Mouse (Mus musculus) urinary bladder, postnatal 14 days (tissue): ENCODE results near the gene Fgf14.
"Not testable (repeated sequence)": the region's sequence is repeated elsewhere in the genome, so short reads cannot be mapped to it uniquely, and the experiment has no call there.

Experiments
- DNase-seq: peaks from one replicate; pipeline ENCODE4 v3.0.0; 2021; ENCODE audit warnings: low spot score

Fgf14 gene

DNA sequence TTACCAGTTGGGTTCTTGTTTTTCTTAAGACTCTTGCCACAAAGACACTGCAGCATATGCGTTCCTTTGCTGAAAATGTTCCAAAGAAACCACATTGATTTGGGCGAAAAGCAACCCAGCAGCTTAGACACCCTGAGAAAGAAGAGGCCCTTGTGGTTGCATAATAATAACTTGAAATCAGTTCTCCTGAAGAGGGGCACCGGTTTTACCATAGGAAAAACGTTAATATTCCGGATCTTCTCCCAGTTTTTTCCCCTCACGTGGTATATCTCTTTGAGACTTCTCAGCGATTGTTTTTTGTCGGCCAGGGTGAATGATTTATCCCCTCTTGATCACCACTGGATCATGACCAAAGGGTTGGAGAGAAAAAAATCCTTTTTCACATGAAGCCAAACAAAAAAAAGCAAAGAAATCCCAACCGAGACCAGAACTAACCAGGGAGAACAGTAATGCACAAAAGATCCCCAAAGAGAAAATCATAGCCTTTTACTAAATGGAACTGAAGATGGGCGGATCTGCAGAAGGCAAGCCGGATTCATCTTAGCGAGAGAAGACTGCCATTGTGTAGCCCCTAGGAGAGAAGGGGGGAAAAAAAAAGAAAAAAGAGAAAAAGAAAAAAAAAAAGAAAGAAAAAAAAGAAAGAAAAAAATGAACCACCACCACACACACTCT lies at the start of gene Fgf14:
Gene Fgf14 (minus strand): TSS at position 622 of the 672 bp plus-strand sequence.
- no peak for DNase-seq

DNA sequence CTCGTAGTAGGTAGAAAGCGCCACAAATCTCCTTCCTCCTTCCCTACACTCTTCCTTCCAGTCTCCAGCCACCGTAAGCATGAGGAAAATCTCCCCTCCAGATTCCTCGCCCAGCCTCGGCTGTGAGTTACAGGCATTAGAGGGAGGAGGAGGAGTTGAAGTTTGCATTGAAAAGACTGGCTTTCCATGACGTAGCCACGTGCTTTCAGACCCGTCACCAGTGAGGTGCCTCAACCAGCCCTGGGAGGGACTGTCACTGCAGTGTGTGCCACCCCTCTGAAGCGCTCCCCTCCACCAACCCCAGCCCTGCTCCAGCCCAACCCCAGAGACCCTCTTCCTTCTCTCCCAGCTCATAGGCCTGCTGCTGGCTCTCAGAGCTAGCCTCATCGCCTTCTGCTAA lies 452 bp upstream of the Fgf14 start:
- no peak for DNase-seq

DNA sequence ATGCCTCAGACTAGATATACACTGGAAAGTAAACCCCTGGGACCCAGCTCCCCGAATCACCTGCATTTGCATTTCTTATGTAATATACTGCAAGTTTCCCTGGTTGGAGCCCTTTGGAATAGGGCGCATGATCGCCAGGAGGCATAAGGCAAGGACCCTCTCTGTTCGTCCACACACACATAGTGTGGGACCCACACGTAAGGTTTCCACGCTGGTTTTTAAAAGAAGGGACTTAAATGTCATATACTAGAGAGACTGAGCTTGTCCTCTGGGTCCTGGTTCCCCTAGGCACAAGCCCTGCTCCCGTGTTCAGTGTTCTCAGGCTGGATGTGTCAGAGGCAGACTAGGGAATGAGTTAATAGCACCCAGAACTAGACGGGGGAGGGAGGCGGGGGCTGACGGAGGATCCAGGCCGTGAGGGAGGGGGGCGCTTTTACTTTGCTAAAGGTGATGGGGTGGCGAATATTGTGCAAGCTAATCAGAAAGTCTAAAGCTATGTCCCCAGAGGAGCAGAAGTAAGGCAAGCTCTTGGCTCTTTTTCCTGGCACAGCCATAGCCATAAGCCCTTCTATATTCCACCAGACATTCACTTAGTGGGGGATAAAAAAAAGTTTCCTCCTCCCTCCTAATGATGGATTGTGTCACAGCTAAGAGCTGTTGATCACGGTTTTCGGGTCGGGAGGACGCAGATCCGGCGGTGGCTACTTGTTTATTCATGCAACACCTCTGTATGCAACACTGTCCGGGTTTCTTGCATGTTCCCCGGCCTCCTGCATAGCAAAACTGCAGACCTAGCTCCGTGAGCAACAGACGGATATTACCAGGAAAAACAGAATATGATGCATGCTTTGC lies 1.0 kb downstream of the Fgf14 start:
- no peak for DNase-seq

DNA sequence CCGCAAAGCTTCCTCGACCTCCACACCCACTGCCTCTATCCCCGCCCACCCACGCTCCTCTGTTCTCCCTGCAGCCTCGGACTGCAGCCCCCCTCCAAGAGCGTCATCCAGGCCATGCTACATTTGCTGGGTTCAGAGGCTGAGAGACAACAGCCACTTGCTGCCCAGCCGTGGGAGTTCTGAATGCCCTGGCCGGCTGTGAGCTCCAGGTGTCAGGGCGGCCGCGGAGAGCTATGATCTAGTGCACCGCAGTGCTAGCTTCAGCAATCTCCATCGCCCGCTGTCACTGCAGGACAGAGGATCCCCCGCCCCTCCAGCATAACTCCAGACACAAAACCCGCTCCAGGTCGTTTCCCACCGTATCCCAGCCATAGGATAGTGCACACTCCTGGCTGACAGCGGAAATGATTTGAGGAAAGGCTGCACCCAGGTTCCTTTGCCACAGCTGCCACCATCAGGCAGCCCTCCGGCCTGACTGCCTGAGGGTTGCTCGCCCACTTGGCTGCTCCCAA lies 1.7 kb downstream of the Fgf14 start:
- DNase-seq, result no peak

DNA sequence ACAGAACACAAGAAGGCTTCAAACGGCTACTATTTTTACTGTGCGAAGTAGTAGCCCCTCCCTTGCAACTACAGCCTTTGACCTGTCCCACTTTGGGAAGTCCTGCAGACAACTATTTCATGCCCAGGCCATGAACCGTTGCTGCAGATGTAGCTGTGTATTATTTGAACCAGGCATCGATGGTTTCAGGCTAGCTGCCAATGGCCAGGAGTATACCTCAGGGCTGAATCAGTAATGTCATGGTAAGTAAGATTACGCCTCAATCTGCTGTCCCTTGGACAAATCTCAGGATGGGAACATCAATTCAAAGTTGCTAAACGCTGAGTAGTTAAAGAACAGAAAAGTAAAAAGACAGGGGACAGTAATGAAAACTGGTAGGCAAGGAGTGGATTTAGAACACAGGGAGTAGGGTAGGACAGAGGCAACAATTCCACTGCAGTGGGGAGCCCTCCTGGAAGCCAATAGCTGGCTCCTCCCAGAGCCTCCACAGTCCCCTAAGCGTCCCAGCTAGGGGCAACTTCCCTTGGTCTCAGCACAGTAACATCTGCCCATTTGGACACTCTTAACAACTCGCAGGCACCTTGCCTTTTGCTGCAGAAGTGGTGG lies 2.3 kb downstream of the Fgf14 start:
- no peak for DNase-seq

DNA sequence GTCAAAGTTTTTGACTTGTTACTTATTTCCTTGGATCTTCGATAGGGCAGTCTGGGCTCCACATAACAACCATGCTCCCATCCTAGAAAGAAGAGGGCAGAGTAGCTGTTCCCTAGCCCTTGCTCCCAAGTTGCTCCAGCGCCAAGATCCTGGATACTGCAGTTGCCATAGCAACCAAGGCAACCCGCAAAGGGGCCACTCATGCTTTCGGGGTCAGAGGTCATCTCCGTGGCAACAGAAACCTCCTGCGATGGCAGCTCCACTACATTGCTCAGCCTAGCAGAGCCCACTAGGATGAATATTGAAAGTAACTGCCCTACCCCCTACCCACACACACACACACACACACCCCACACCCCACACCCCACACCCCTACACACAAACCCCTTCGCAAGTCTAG lies 7.2 kb downstream of the Fgf14 start:
- DNase-seq, result no peak

DNA sequence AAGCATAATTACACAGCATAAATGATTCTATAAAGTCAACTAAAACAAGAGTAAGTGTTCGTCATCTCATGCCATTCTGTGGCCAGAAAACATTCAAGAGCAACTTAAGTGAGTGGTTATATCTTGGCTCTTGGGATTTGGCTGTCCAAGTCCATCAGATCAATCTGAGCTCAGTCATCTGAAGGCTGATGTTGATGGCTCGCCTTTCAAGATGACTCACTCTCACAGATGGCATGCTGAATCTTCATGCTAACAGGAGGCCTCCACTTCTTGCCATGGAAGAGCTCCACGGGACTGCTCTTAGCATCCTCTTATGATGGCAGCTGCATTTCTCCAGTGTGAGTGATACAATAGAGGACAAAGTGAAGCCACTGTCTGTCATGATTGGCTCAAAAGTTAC lies 34.1 kb downstream of the Fgf14 start:
- DNase-seq, result no peak

DNA sequence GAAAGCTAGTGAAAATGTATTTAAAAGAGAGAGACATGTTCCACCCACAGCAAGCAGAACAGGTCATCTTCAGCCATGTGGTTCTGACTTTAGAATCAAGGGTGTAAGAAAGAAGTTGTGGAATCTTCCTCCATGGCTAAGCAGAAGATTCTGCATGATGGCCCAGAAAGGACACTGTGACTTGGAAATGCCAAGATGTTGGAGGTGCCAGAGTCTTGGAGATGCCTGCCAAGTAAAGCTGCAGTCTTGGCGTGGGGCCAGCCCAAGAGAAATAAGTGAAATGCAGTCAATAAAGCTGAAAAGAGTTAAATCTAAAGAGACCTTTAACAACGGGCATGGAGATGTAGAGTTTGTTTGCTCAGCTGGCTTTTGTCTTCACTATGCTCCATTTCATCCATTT lies 42.0 kb downstream of the Fgf14 start:
- DNase-seq, result no peak

DNA sequence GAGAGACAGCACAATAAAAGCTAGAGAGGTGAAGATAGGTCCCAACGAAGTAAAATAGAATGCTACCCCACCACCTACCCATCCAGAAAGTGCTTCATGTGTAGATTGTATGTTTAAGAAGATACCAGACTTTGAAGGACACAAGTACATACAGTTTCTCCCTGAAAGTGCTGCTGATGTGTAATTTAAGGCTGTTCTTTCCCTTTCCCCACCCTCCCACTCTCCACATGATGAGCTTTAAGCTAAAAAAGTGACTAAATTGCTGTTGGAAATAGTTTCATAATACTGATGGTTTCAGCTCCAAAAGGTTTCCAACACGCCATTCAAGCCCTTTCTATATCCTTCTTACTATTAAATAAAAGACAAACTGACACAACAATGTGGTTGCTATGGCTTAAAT lies 63.5 kb downstream of the Fgf14 start:
- no peak for DNase-seq

DNA sequence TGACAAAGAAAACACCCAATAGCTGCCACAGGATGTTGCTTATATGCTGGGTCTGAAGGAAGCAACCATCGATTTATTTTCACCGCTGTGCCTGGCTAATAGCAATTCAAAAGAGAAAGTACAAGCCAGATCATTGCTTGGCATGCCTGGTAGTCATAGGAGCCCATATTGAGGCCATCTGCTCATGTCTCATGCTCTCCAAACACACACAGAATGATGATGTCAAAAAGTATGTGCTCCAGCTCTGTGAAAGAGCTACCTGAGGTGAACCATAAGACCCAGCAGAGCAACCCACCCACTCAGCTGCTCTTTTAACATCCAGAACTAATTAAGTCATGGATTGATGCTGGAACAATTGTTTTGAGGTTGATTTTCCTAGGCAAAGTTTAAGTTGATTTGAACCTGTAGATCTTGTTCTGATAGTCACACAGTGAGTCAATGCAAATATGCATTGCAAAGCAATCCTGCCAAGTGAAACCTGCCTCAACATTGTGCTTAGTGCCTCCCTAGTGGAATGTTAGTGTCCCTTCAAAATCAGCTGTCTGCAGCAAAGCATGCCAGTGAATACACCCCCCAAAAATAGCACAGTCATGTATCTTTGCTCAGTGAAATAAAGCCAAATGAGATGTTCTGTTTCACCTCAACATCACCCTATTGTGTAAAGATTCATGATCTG lies 70.8 kb downstream of the Fgf14 start:
- DNase-seq, result no peak

DNA sequence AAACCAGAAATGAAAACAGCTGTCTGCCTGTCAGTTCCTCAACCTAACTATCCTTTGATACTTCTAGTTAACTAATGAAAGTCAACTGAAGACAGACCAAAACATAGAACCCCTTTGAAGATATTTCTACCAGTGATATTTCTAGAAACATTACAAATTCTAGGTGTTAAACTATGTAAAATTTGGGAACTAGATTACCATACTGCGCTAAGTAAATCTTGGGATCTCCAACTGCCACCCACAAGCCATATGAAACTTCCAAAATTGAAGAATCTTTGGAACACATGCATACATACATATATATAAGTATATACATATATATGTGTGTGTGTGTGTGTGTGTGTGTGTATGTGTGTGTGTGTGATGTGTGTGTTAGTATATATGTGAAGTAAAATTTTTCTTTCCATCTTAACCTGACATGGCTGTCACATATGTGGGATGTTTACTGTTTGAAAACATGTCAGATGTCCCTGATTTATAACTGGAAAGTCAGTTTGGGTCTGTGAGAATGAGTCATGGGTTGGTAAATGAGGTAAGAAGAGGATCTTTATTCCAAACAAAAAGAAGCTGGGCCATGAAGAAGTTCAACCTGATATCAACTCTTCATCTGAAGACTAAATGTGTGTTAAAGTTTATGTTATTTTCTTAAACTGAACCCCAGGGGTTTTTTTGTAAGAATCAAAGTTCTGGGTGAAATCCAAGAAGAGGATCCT lies 71.7 kb downstream of the Fgf14 start:
- no peak for DNase-seq

DNA sequence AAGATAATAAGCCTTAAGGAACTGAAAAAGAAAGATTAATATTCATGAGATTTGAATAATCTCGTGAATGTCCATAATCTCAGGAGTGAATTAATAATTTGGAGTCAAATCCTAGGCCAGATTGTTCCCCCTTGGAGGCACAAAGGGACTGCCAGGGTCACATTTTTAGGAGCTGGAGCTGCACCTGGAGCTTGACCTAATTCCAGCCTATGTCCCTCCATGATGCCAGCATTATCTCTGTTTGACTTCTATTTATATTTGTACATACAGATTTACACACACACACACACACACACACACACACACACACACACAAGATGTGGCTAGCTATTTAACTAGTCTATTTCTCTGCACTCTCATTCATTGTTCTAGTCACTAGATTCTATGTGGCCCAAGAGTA lies 100.4 kb downstream of the Fgf14 start:
- DNase-seq, result no peak

DNA sequence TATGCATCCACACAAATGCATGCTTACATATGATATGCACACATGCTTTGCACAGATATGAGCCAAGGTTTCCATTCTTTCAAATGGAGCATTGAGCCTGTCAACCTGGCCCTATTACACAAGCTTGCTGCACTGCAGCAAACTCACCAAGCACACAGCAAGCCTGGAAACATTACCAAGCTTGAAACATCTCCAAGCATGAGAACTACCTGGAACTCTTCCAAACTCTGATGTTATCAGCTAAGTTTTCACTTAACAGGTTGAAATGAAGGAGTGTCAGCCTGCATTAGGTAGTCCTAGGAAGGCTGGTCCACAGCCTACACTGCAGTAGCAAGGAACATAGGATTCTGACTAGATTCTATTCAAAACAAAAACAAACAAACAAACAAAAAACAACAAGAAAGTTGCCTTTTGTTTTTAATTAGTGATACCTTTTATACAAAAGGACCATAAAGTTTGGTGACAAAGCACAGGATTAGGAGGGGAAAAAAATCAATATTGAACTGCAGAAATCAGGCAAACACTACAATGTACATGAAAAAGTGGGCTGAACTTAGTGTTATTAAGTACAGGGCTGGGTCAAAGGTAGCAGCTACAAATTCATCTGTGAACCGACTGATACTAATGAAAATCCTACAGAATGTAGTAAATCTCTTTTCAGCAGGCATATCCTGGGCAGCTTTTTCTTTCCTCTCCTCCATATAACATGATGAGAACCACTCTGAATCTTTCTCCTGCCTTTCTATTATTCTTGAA lies 101.6 kb downstream of the Fgf14 start:
- no peak for DNase-seq

DNA sequence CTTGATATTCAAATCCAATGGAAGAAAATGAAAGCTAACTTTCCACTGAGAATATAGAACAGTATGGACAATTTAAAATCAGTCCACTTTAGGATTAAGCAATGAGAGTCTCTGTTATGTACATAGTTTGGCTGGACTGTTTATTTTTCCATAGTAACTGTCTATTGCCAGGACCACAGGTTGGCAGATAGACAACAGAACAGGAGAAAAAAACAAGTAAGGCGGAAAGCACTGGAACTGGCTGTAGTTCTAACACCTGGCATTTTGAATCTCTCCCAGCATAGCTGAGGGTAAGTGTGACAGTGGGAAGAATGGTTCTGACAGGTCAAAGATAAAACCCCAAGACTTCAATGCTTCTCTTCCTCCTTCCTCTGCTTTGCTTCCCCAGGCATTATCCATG lies 110.5 kb downstream of the Fgf14 start:
- no peak for DNase-seq

DNA sequence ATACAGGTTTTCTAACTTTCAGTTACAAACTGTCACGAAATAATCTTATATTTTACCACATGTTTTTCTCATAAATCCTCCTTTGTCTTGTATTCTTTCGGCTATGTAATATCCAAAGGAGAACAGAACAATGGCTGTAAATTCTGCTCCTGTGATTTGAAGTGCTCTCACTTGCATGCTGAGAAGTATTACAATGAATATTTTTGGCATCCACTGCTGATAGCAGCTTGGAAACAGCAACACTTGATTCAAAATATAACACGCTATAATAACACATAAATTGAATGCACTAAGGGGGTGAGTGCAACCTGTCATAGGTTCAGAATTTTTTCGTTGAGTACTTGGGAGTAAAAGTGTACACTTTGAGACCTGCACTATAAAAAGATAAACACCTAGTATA lies 115.4 kb downstream of the Fgf14 start:
- no peak for DNase-seq

DNA sequence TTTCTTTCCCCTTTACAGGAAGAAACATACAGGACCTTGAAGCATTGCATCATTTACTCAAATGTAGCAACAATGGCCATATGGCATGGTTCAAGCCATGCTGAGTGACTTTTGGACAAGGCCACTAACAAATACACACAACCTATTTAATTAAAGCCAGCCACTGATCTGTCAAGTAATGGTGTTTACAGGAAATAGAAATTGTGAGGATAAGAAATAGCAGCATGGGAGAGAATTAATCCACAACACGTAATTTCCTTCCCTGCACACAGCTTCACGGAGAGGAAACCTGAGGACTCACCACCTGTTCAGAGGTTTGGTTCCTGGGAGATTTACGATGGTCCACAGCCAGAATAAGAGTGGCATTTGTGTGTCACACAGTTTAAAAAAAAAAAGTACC lies 140.8 kb downstream of the Fgf14 start:
- no peak for DNase-seq

DNA sequence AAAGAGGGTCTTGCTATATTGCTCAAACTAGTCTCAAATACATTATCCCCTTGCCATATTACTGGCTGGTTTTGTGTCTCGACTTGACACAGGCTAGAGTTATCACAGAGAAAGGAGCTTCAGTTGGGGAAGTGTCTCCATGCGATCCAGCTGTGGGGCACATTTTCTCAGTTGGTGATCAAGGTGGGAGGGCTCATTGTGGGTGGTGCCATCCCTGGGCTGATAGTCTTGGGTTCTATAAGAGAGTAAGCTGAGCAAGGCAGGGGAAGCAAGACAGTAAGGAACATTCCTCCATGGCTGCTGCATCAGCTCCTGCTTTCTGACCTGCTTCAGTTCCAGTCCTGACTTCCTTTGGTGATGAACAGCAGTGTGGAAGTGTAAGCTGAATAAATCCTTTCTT lies 141.6 kb downstream of the Fgf14 start:
- DNase-seq, result not testable (repeated sequence)

DNA sequence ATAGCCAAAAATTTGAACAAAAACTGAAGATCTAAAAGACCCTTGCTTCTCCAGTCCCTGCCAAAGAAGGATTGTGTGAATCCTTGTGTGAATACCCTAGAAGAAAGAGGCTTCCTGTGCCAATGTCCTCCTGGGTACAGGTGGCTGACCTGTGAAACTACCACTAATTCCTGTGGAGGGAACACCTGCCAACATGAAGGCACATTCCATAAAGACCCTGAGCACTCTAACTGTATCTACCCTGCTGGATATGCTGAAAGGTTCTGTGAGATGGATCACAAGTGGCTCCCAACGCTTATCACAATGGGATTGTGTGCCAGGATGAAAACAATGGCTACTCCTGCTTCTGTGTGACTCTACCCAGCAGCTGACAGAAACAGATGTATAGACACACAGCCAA lies 144.9 kb downstream of the Fgf14 start:
- no peak for DNase-seq

DNA sequence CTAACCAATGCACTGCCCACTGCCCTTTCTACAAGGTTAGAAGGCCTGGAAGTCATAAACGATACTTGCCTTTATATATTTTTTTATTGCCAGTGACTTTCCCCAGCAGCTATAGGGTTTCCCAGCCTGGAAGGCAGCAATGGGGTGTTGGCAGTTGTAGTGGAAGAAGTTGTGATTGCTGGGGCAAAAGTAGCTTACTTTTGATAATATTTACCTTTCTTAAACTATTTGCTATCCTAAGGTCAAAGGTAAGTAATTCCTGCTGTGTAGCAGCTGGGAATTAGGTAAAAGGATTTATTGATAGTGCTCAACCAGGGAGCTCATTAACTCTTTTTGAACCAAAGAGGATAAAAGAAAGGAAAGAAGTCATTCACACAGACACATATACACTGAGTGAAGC lies 164.9 kb downstream of the Fgf14 start:
- DNase-seq, result no peak

DNA sequence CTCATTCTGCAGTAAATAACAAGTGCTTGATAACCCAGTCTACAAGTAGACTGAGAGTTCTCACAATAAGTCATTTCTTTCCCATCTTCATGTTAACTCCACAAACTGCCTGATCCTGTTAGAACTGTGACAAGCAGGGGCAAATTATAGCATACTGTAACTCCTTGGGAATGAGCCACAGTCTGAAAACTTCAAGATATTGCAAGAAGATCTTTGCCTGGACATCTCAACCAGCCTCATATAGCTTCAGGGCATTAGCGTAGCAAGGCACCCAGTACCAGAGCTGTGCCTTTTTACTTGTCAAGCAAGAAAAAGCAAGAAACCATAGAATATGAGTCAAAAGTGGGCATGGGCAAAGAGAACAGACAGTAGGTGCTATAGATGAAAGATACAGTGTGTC lies 188.0 kb downstream of the Fgf14 start:
- DNase-seq, result no peak

DNA sequence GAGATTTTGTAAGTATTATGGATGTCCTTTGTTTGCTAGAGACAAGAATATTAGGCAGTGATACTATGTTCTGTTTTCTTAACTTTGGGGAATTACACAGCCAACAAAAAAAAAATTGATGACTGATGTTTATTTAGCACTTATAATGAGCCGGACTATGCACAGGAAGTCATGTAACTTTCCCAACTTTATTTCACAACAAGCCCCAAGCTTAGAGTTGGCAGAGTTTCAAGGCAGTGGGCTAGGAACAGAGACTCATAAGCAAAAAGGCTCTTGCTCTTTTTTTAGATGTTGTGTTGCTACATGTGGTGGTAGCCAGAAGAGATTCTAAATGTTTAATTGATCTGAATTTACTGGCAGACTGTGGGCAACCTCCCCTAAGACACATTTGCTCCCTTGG lies 191.7 kb downstream of the Fgf14 start:
- DNase-seq, result no peak
